Mouse (Mus musculus): Measurements from ENCODE around the gene Cdt1.

DNA sequence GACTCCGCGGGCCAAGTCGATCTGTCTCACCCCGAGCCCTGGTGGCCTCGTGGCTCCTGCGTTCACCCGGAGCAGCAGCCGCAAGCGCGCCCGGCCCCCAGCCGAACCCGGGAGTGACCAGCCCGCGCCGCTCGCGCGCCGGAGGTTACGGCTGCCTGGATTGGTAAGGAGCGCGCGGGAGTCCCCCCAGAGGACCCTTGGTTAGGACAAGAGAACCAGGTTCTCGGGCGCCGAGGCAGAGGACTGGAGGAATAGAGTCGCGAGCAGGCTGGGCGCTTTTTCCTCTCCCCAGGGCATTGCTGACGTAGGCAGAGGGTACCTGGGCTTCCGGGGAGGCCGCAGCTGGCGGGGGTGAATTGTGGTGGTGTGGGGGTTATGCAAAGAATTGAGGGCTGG lies 292 bp downstream of the Cdt1 start:
- no peak for TF ChIP-seq CTCF (IDR thresholded peaks at IDR 0.05; ENCODE audit: low read depth)
- 0 out of 2 replicates have a peak, but pooled peaks have one; percentile 5 for TF ChIP-seq EP300 (IDR thresholded peaks at IDR 0.05; ENCODE audit: low read depth)

Data from liver, postnatal 0 days (tissue).